Mouse (Mus musculus): ENCODE measurements at regions not wholly inside any gene's neighbourhood (a gene's known extent, or its start where the extent isn't known, plus 50 kb on each side); places are given as distances from the start of the nearest gene placed in this dataset.

DNA sequence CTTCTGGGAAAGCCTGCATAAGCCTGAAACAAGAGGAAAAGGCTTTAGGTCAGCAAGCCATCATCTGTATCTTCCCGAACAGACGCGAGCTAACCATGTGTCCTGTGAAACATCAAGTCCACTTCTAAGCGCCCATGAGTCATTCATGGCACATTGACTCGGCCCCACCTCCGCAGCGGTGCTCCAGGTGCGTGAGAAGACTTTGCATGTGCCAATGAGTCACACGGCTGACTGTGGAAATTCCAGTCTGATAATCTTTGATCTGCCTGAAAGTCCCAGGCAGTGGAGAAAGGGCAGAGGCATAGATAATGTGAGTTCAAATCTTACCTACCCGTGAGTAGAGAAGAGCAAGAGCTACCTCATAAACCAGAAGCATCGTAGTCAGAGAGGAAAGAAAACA, 137.8 kb downstream of the Pfkfb3 start:
- TF ChIP-seq CTCF (IDR thresholded peaks at IDR 0.05; ENCODE audit: borderline replicate concordance, control insufficient read depth, extremely low read depth, insufficient read depth, low read length, poor library complexity) (no peak), POLR2A (IDR thresholded peaks at IDR 0.05; ENCODE audit: control insufficient read depth, extremely low read depth, insufficient read depth, low read length, poor library complexity) (no peak)

All from thymus, adult 2 months (tissue).